Mouse (Mus musculus) liver, adult 2 months (tissue): ENCODE results near the gene Cbarp. TPM values are rescaled to one million over a fixed set of nuclear protein-coding genes. Genes with fewer than 3 reads are reported as not detected.
A peak's percentile ranks its signal among the peaks of the same experiment; 100 is the strongest.

Experiments used
- DNase-seq: peaks from one replicate; pipeline ENCODE4 v3.0.0-alpha.2; 2011; ENCODE audit warnings: low read depth, low spot score; ENCODE audit errors: extremely low read depth
- H3K27ac ChIP-seq: fragments of 200-500 bp; replicated peaks from 2 replicates; pipeline ENCODE4 v1.5.1; 2012; ENCODE audit warnings: low read depth, mild to moderate bottlenecking, control low read depth, inconsistent platforms, low read length; ENCODE audit not compliant: insufficient read depth
- H3K27me3 ChIP-seq: fragments of 200-500 bp; 2 replicates; pipeline ENCODE4 v1.6.1; 2012; ENCODE audit warnings: mild to moderate bottlenecking, moderate library complexity, low read length, inconsistent platforms; ENCODE audit not compliant: control insufficient read depth, insufficient read depth
- H3K36me3 ChIP-seq: fragments of 200-500 bp; 2 replicates; pipeline ENCODE4 v1.6.1; 2012; ENCODE audit warnings: low read length, inconsistent platforms; ENCODE audit not compliant: control insufficient read depth, insufficient read depth
- H3K4me1 ChIP-seq: fragments of 200-500 bp; 2 replicates; pipeline ENCODE4 v1.6.1; 2011; ENCODE audit warnings: low read length; ENCODE audit not compliant: control insufficient read depth, insufficient read depth
- H3K4me3 ChIP-seq: fragments of 200-500 bp; 2 replicates; pipeline ENCODE4 v1.5.1; 2011; ENCODE audit warnings: low read depth, mild to moderate bottlenecking, control low read depth, low read length, moderate library complexity; ENCODE audit not compliant: insufficient read depth
- H3K79me2 ChIP-seq: fragments of 200-500 bp; 2 replicates; pipeline ENCODE4 v1.6.1; 2012; ENCODE audit warnings: inconsistent platforms, mild to moderate bottlenecking, low read length, moderate library complexity; ENCODE audit not compliant: control insufficient read depth, insufficient read depth
- H3K9ac ChIP-seq: fragments of 200-500 bp; 2 replicates; pipeline ENCODE4 v1.6.1; 2012; ENCODE audit warnings: low read depth, mild to moderate bottlenecking, control low read depth, inconsistent platforms, low read length
- CTCF ChIP-seq: fragments of 200-500 bp; IDR thresholded peaks from 2 replicates; pipeline ENCODE4 v1.5.1; 2011; ENCODE audit warnings: low read depth, low read length, control low read depth
- POLR2A ChIP-seq: fragments of 200-500 bp; IDR thresholded peaks from 2 replicates; pipeline ENCODE4 v1.6.1; 2011; ENCODE audit warnings: low read length, control low read depth; ENCODE audit not compliant: insufficient read depth; ENCODE audit errors: extremely low read depth
- WGBS: fragments of 180-500 bp; shearing (Covaris S2); methylation state at CpG from one replicate; pipeline ENCODE4 v1.1.7; 2018; 5-methylcytosine and 5-hydroxymethylcytosine counted together
- polyA plus RNA-seq: library from polyadenylated mRNA; depleted of rRNA; stranded (reverse); fragments of >200 nt; gene quantifications from 2 replicates; pipeline ENCODE4 v1.2.3, GENCODE M21; 2012
- total RNA-seq: library from RNA; depleted of rRNA; stranded (reverse); fragments of >200 nt; gene quantifications from 2 replicates; pipeline ENCODE4 v1.2.3, GENCODE M21; 2014

Cbarp gene
- total and polyA plus RNA-seq, 2 experiments, result 0.55 to 1.2 TPM

DNA sequence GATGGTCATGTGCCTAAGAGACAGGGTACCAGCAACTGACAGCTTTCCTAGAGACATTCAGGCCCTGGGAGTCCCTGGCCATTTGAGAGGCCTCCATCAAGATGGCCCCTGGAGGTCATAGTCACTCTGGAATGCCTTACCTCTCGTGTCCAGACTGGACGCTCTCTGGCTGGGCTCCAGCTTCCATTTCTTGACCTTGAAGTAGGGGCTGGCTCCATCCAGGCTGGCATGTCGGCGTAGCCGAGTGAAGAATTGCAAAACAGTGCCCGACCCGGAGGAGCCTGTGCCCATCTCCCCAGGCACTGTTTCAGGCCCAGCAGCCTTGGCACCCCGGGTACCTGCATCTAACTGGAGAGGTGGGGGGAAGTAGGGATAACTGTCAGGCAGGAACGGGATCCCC lies 6.2 kb downstream of the Cbarp start:
- Histone ChIP-seq H3K27me3 (no peaks in the 10 kb centered on the region), H3K79me2 (peaks cover 7% of the 10 kb centered on the region; the same call in 1 of the 2 replicates), H3K4me1 (peaks cover 31% of the 10 kb centered on the region), H3K9ac (no peak overlapping the region), H3K27ac (no peak overlapping the region), H3K36me3 (no peaks in the 10 kb centered on the region), H3K4me3 (no peak overlapping the region)
- TF ChIP-seq POLR2A (no peak), CTCF (no peak)
- WGBS, result 86% methylated on average over 9 of the region's 9 CpGs
- DNase-seq, result no peak

DNA sequence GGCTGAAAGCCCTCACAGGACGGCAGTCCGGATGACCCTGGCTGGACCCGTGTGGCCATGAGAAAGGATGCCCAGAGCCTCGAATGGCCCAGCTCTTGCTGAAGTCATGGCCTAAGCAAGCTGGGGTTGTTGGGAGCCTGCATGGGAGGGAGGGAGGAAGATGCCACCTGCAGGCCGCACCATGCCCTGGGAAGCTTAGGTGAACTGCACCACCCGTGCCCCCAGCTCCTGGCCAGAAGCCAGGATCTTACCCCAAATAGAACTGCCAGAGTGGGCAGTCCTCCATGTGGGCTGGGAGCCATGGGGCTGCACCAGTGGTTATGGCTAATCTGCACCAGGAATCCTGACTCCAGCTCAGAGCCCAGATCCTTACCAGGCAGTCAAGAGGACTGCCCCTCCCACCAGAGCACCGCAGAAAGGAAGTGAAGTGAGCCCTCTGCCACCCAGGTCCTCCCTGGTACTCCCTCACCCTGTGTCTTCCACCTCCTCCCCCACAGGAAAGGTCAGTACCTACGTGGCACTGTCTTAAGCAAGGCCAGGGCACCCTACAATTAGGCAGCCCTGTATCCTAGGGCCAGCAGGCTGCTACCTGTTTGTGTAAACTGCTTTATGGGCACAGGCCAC lies 7.3 kb downstream of the Cbarp start:
- peaks cover 36% of the 10 kb centered on the region for H3K4me1 ChIP-seq
- TF ChIP-seq POLR2A, result no peak
- peak; percentile 44 for TF ChIP-seq CTCF
- 39% methylated on average over 8 of the region's 8 CpGs for WGBS

DNA sequence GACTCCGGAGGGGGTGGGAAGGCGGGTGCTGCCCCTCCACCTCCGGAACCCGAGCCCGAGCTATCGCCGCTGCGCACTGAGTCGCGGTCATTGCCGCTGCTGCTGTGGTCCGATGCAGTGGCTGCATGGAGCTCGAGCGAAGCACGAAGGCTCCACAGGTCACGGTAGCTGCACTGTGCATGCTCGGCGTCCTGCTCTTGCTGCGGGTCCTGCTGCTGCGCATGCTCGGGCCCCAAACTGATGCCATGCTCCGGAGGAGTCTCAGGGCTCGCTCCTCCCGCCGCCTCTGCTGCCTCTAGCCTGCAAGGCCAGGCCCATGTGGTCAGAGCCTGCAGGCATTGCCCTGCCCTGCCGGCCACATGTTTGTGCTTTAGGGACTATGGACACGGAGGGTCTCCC lies 8.7 kb downstream of the Cbarp start:
- Histone ChIP-seq H3K79me2 (peaks cover 7% of the 10 kb centered on the region), H3K4me1 (peaks cover 28% of the 10 kb centered on the region), H3K27me3 (no peaks in the 10 kb centered on the region), H3K4me3 (no peak overlapping the region), H3K27ac (no peak overlapping the region), H3K36me3 (peaks cover 3% of the 10 kb centered on the region; the same call in 1 of the 2 replicates), H3K9ac (no peak overlapping the region)
- WGBS, result 90% methylated on average over 27 of the region's 27 CpGs
- no peak for DNase-seq
- TF ChIP-seq CTCF (no peak), POLR2A (no peak)

More for the DNA sequence above, 7.3 kb downstream of the Cbarp start:
- DNase-seq, result no peak
- Histone ChIP-seq H3K4me3 (no peak overlapping the region), H3K9ac (no peak overlapping the region), H3K27me3 (no peaks in the 10 kb centered on the region), H3K36me3 (no peaks in the 10 kb centered on the region; the same call in 1 of the 2 replicates), H3K79me2 (peaks cover 7% of the 10 kb centered on the region; the same call in 1 of the 2 replicates), H3K27ac (no peak overlapping the region)

DNA sequence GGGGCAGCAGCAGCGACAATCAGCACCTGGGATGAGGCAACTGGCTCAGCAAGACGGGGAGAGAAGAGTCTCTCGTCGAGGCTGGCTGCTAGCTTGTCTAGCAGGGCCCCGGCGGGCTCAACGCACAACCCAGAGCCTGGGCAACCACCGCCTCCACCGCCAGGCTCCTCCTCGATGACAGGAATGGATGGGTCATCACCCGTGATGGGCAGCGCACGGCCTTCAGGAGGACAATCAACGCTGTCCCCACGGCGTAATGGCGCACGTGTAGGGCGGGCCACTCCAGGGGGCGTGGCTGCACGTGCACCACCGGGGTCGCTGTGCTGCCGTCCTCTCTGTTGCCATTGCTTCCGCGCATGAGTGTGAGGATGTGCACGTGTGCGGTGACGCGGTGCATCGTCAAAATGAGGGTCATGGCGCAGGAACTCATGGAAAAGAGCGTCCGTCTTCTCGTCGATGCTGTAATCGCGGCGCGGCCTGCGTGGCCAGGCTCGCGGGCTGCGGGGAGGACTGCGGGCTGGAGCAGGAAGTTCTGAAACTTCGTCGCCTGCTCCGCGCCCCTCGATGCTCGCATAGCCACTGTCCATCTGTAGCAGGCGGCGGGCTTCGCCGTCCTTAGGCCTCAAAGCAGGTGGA lies 9.2 kb downstream of the Cbarp start:
- Histone ChIP-seq H3K36me3 (peaks cover 3% of the 10 kb centered on the region; the same call in 1 of the 2 replicates), H3K9ac (no peak overlapping the region), H3K4me1 (peaks cover 25% of the 10 kb centered on the region), H3K79me2 (peaks cover 7% of the 10 kb centered on the region), H3K4me3 (no peak overlapping the region), H3K27ac (peak overlapping the region; percentile 76; the same call in 1 of the 2 replicates), H3K27me3 (no peaks in the 10 kb centered on the region)
- 74% methylated on average over 55 of the region's 55 CpGs for WGBS
- no peak for DNase-seq
- no peak for TF ChIP-seq CTCF
- no peak for TF ChIP-seq POLR2A

DNA sequence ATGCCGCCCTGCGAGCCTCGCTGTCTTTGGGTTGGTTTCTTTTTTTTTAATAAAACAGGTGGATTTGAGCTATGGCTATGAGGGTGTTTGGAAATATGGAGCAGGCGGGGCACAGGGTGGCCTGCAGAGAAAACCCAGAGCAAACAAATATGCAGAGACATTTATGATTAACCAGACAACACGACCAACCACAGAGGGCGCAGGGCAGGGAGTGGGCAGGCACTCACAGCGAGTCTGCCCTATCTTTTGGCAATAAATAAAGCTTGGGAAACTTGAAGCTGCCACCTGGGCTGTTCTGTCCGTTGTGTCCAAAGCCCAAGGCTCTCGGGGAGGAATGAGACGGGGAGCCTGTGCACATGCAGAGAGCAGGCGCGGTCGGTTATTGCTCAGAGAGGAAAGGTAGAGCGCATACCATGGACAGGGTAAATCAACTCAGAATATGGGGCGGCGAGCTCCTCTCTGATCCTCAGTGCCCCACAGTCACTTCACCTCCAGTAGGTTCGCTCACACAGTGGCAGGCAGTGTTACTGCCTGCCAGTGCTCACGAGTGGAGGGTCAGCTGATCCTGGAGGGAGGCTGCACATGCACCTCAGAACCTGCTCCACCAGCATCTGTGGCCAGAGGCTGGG lies 10.1 kb downstream of the Cbarp start:
- Histone ChIP-seq H3K9ac (peak overlapping the region; percentile 45), H3K79me2 (peaks cover 7% of the 10 kb centered on the region), H3K4me1 (peaks cover 23% of the 10 kb centered on the region), H3K27me3 (no peaks in the 10 kb centered on the region), H3K4me3 (peak overlapping the region; percentile 8; the same call in 1 of the 2 replicates), H3K36me3 (peaks cover 5% of the 10 kb centered on the region; the same call in 1 of the 2 replicates), H3K27ac (peak overlapping the region; percentile 84)
- DNase-seq, result peak; percentile 95
- TF ChIP-seq POLR2A, result 0 out of 2 replicates have a peak, but pooled peaks have one; percentile 19
- TF ChIP-seq CTCF, result peak; percentile 29; the same call in 1 of the 2 replicates
- 29% methylated on average over 18 of the region's 18 CpGs for WGBS

DNA sequence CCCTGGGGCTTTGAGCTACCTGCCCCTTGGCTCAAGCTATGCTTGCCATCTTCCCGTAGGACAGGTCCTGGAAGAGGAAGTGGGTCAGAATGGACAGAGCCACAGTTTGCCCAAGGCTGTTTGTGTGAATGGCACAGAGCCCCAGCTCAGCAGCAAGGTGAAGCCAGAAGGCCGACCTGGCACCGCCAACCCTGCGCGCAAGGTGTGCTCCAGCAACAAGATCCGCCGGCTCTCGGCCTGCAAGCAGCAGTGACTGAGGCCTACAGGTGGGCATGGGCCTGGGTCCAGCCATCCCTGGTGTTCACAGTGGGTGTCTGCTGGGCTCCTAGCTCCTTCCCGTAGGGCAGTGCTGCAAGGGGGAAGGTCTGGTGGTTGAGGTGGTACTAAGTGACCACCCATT lies 10.8 kb downstream of the Cbarp start:
- peaks cover 23% of the 10 kb centered on the region for H3K4me1 ChIP-seq
- H3K4me3 ChIP-seq, result peak overlapping the region; percentile 8; the same call in 1 of the 2 replicates
- H3K27ac ChIP-seq, result peak overlapping the region; percentile 84
- peak; percentile 90 for DNase-seq
- peak overlapping the region; percentile 45 for H3K9ac ChIP-seq
- peaks cover 12% of the 10 kb centered on the region for H3K79me2 ChIP-seq
- WGBS, result 30% methylated on average over 9 of the region's 9 CpGs
- H3K36me3 ChIP-seq, result peaks cover 5% of the 10 kb centered on the region; the same call in 1 of the 2 replicates
- TF ChIP-seq CTCF (no peak), POLR2A (no peak)
- no peaks in the 10 kb centered on the region for H3K27me3 ChIP-seq
